In the genomic region with DNA sequence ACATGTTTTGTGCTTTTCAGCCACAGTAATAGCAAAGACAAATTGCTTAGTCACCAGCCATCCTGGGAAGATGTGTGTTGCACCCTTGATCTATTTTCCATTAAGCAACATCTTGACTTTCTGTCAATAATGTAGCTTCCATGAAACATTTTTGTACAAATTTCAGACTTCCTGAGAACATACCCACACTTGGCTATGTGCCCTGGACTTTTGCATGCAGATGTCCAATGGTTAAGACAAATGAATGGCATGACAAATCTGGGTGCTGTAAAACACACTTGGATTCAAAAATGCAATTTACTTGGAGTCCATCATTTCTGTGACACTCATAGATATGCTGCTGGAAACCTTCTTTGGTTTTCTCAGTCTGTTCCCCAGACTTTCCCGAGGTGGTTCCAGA, we compare ENCODE assay signal across 18 mouse cellular contexts.
"Had no signal": no experiment of that assay in that cellular context is flagged by ENCODE, and none has a peak within 500 bp of the region (broad histone marks: within the 10 kb centered on the region; RNA-seq: fewer than 3 reads in every experiment).

No protein-coding gene starts in this region.

- H3K4me1 ChIP-seq: midbrain, embryonic 10.5 days; neural tube, embryonic 13.5 days; neural tube, embryonic 15.5 days had no signal

- H3K4me2 ChIP-seq: lung, embryonic 14.5 days; midbrain, embryonic 12.5 days; neural tube, embryonic 13.5 days; neural tube, embryonic 15.5 days had no signal

- H3K4me3 ChIP-seq: midbrain, embryonic 10.5 days; midbrain, embryonic 12.5 days; myocyte; neural tube, embryonic 13.5 days; neural tube, embryonic 15.5 days had no signal

- H3K27ac ChIP-seq: midbrain, embryonic 10.5 days; midbrain, embryonic 12.5 days; neural tube, embryonic 13.5 days; neural tube, embryonic 15.5 days had no signal

- DNase-seq: lung, adult 18-20 months; lung, embryonic 14.5 days; lung, postnatal 10 days; lung, postnatal 4 days; midbrain, embryonic 14.5 days; retina, postnatal 1 day; right cerebral cortex, adult 18-20 months; right cerebral cortex, postnatal 25 days; right cerebral cortex, postnatal 4 days; spleen, adult 18-20 months; thymus, adult 2 months; thymus, postnatal 36 days had no signal

- H3K27me3 ChIP-seq: midbrain, embryonic 12.5 days; neural tube, embryonic 13.5 days; neural tube, embryonic 15.5 days had no signal

- H3K9ac ChIP-seq: lung, embryonic 14.5 days; midbrain, embryonic 12.5 days; neural tube, embryonic 13.5 days; neural tube, embryonic 15.5 days had no signal

- ATAC-seq: midbrain, embryonic 16.5 days had no signal

- H3K9me3 ChIP-seq: midbrain, embryonic 10.5 days; midbrain, embryonic 12.5 days; neural tube, embryonic 13.5 days; neural tube, embryonic 15.5 days had no signal

- H3K36me3 ChIP-seq: midbrain, embryonic 10.5 days; midbrain, embryonic 12.5 days; neural tube, embryonic 13.5 days; neural tube, embryonic 15.5 days had no signal
